Mouse (Mus musculus) intestine, embryonic 16.5 days (tissue): Measurements from ENCODE around the gene Gmps. TPM values are rescaled to one million over a fixed set of nuclear protein-coding genes. Genes with fewer than 3 reads are reported as not detected.

Experiments
- ATAC-seq: fragments of 200-750 bp; cut with Nextera tagmentation; 2 replicates; pipeline ENCODE4 v1.8.0; 2017; ENCODE audit warnings: moderate TSS enrichment, moderate library complexity
- H3K27ac ChIP-seq: fragments of 300-500 bp; sonication (generic); 2 replicates; pipeline ENCODE4 v1.5.1; 2014; ENCODE audit warnings: mild to moderate bottlenecking, low read length
- H3K27me3 ChIP-seq: fragments of 300-500 bp; sonication (generic); replicated peaks from 2 replicates; pipeline ENCODE4 v1.6.1; 2014; ENCODE audit warnings: low read length, control low read depth, mixed read lengths; ENCODE audit not compliant: control insufficient read depth, insufficient read depth
- H3K36me3 ChIP-seq: fragments of 300-500 bp; sonication (generic); 2 replicates; pipeline ENCODE4 v1.6.1; 2014; ENCODE audit warnings: low read length, control low read depth; ENCODE audit not compliant: control insufficient read depth, insufficient read depth
- H3K4me1 ChIP-seq: fragments of 300-500 bp; sonication (generic); 2 replicates; pipeline ENCODE4 v1.6.1; 2014; ENCODE audit warnings: low read length, control low read depth, mixed read lengths; ENCODE audit not compliant: control insufficient read depth, insufficient read depth
- H3K4me2 ChIP-seq: fragments of 300-500 bp; sonication (generic); 2 replicates; pipeline ENCODE4 v1.6.1; 2014; ENCODE audit warnings: low read depth, low read length, control low read depth
- H3K4me3 ChIP-seq: fragments of 300-500 bp; sonication (generic); 2 replicates; pipeline ENCODE4 v1.5.1; 2014; ENCODE audit warnings: mild to moderate bottlenecking, low read length
- H3K9ac ChIP-seq: fragments of 300-500 bp; sonication (generic); 2 replicates; pipeline ENCODE4 v1.6.1; 2014; ENCODE audit warnings: low read depth, low read length
- H3K9me3 ChIP-seq: fragments of 300-500 bp; sonication (generic); 2 replicates; pipeline ENCODE4 v1.6.1; 2016; ENCODE audit warnings: low read length, control low read depth; ENCODE audit not compliant: control insufficient read depth
- WGBS: fragments of 180-500 bp; shearing (Covaris S2); extraction: QIAGEN DNeasy Blood & Tissue Kit; methylation state at CpG from one replicate; pipeline ENCODE4 v1.1.7; 2014; 5-methylcytosine and 5-hydroxymethylcytosine counted together
- polyA plus RNA-seq: library from polyadenylated mRNA; unstranded; fragments of >200 nt; fragmentation: Nextera tagmentation; extraction: Ambion mirVana; gene quantifications from 2 replicates; pipeline ENCODE4 v1.2.1, GENCODE M21; 2015

Gmps gene
- polyA plus RNA-seq, 1 experiment from 2014 or later = 33.5 TPM

DNA sequence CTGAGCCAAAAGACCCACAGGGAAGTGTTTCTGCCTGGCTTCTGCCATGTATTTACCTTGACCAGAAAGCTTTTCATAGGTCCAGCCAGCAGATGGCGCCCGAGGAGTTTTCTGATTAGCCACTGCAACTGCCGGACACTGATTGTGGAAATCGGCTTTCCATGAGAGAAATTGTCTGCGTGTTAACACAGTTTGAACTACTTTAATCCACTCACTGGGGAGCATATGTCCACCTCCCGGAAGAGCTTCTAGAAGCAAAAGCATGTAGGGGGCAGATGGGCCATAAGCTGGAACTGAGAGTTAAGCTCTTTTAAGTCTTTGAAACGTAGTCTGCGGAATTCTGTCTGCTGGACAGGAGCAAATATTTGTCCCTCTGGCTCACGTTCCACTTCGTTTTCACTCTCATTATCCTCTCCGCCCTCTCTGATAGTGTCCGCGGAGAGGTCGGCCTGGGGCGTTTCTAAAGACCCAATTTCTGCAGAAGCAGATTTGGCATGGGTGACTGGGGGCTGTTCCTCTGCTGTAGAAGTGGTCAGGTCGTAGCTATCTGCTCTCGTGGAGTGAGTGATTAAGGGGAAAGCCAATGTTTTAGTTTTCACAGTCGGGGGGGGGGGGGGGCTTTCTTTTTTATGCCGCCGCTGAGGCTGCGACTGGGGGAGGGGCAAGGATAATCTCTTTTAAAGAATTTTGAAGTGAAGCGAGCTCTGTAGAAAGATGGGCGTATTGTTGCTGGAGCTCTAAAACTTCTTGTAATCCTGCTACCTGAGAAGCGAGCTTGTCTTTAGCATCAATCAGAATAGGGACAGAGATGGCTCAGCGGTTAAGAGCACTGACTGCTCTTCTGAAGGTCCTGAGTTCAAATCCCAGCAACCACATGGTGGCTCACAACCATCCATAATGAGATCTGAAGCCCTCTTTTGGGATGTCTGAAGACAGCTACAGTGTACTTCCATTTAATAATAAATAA lies 64.2 kb downstream of the Gmps start:
- no peaks in the 10 kb centered on the region for H3K36me3 ChIP-seq
- H3K27ac ChIP-seq = no peak overlapping the region
- peak overlapping the region; percentile 44 for H3K9ac ChIP-seq
- 15% methylated on average over 25 of the region's 25 CpGs for WGBS
- H3K9me3 ChIP-seq = no peaks in the 10 kb centered on the region
- ATAC-seq = peak; percentile 91
- H3K4me1 ChIP-seq = no peaks in the 10 kb centered on the region
- no peaks in the 10 kb centered on the region for H3K27me3 ChIP-seq
- peak overlapping the region; percentile 81 for H3K4me2 ChIP-seq
- H3K4me3 ChIP-seq = peak overlapping the region; percentile 40

Other genes starting within 250 kb of the Gmps start
- 4.8 and 5.4 TPM in 2 replicates for gene Plch1, start 76.6 kb upstream of the Gmps start, polyA plus RNA-seq
- 4.6 and 4.7 TPM in 2 replicates for gene E130311K13Rik, start 46.6 kb upstream of the Gmps start, polyA plus RNA-seq
- gene Slc33a1, start 11.3 kb upstream of the Gmps start, polyA plus RNA-seq = 27.9 and 30.7 TPM in 2 replicates
- gene Vmn2r1, start 105.4 kb downstream of the Gmps start, polyA plus RNA-seq = 0.05 TPM in 1 of 2 replicates, not detected in the other
- gene Vmn2r2, start 165.8 kb downstream of the Gmps start, polyA plus RNA-seq = not detected in 2 replicates